Mouse (Mus musculus) E14TG2a.4 (cell line): ENCODE measurements around the gene Herc2.

ENCODE experiments used
- H3K27me3 ChIP-seq: 2 replicates; pipeline ENCODE4 v1.6.1; 2014; ENCODE audit warnings: low read length, control low read depth; ENCODE audit not compliant: insufficient read depth
- H3K36me3 ChIP-seq: 2 replicates; pipeline ENCODE4 v1.6.1; 2014; ENCODE audit warnings: low read length, control low read depth; ENCODE audit not compliant: insufficient read depth
- H3K4me1 ChIP-seq: replicated peaks from 2 replicates; pipeline ENCODE4 v1.6.1; 2014; ENCODE audit warnings: low read depth, low read length, control low read depth
- H3K4me3 ChIP-seq: replicated peaks from 2 replicates; pipeline ENCODE4 v1.5.1; 2014; ENCODE audit warnings: mild to moderate bottlenecking, low read length
- H3K9me3 ChIP-seq: 2 replicates; pipeline ENCODE4 v1.6.1; 2014; ENCODE audit warnings: low read length, control low read depth
- CTCF ChIP-seq: conservative IDR thresholded peaks from 2 replicates; pipeline ENCODE4 v1.5.1; 2014; ENCODE audit warnings: low read length
- NANOG ChIP-seq: IDR thresholded peaks from 2 replicates; pipeline ENCODE4 v1.6.1; 2014; ENCODE audit warnings: borderline replicate concordance, low read length, mixed read lengths
- POU5F1 ChIP-seq: IDR thresholded peaks from 2 replicates; pipeline ENCODE4 v1.6.1; 2014; ENCODE audit warnings: low read length, borderline replicate concordance

Gene Herc2

GRCm38 (mm10) chr7:56091445-56091844 is 41.4 kb downstream of the Herc2 start:
- Histone ChIP-seq H3K9me3 (no peaks in the 10 kb centered on the region), H3K27me3 (no peaks in the 10 kb centered on the region), H3K4me1 (peaks cover 12% of the 10 kb centered on the region), H3K36me3 (peaks cover 81% of the 10 kb centered on the region), H3K4me3 (no peak overlapping the region)
- no peak for TF ChIP-seq POU5F1
- no peak for TF ChIP-seq NANOG
- no peak for TF ChIP-seq CTCF

GRCm38 (mm10) chr7:56102293-56102847 is 52.4 kb downstream of the Herc2 start:
- Histone ChIP-seq H3K4me3 (no peak overlapping the region), H3K9me3 (no peaks in the 10 kb centered on the region), H3K36me3 (peaks cover 61% of the 10 kb centered on the region), H3K27me3 (no peaks in the 10 kb centered on the region), H3K4me1 (no peaks in the 10 kb centered on the region)
- TF ChIP-seq NANOG (no peak), POU5F1 (no peak), CTCF (no peak)

DNA sequence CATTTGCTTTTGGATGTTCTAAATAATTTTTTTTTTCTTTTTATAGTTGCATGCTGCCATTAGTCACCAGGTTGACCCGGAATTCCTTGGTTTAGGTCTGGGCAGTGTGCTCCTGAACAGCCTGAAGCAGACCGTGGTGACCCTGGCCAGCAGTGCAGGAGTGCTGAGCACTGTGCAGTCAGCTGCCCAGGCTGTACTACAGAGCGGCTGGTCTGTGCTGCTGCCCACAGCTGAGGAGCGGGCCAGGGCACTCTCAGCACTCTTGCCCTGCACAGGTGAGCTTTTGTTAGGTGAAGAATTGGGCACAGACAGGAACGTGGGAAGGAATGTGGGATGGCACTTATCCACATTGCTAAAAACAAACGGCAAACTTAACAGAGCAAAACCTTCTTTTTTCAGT is 63.0 kb downstream of the Herc2 start:
- Histone ChIP-seq H3K9me3 (no peaks in the 10 kb centered on the region), H3K4me1 (peaks cover 8% of the 10 kb centered on the region; the same call in 1 of the 2 replicates), H3K27me3 (no peaks in the 10 kb centered on the region), H3K36me3 (peaks cover 26% of the 10 kb centered on the region), H3K4me3 (no peak overlapping the region)
- TF ChIP-seq NANOG, result no peak

DNA sequence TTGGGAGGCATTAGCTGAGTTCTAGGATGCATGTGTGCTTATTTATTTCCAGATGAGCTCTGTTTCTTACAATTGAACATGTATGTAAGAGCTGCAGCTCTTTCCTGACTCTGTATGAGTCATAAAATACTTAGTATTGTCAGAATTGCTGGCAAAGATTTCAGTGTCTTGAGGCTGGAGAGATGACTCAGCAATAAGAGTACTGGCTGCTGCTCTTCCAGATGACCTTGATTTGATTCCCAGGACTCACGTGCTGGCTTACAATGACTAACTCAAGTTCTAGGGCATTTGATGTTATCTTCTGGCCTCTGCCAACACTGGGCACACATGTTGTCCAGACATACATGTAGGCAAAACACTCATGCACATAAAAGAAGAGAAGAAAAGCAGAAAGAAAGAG is 64.2 kb downstream of the Herc2 start:
- Histone ChIP-seq H3K4me3 (no peak overlapping the region), H3K4me1 (peaks cover 8% of the 10 kb centered on the region; the same call in 1 of the 2 replicates), H3K9me3 (no peaks in the 10 kb centered on the region), H3K27me3 (no peaks in the 10 kb centered on the region), H3K36me3 (peaks cover 20% of the 10 kb centered on the region)
- no peak for TF ChIP-seq POU5F1
- no peak for TF ChIP-seq NANOG
- no peak for TF ChIP-seq CTCF

GRCm38 (mm10) chr7:56120968-56121367 is 71.0 kb downstream of the Herc2 start:
- Histone ChIP-seq H3K9me3 (no peaks in the 10 kb centered on the region), H3K4me1 (no peaks in the 10 kb centered on the region), H3K27me3 (no peaks in the 10 kb centered on the region), H3K4me3 (no peak overlapping the region), H3K36me3 (peaks cover 19% of the 10 kb centered on the region)
- TF ChIP-seq CTCF, result no peak
- no peak for TF ChIP-seq POU5F1
- no peak for TF ChIP-seq NANOG

GRCm38 (mm10) chr7:56121425-56121824 is 71.4 kb downstream of the Herc2 start:
- Histone ChIP-seq H3K4me3 (no peak overlapping the region), H3K4me1 (no peaks in the 10 kb centered on the region), H3K36me3 (peaks cover 19% of the 10 kb centered on the region), H3K9me3 (no peaks in the 10 kb centered on the region), H3K27me3 (no peaks in the 10 kb centered on the region)
- TF ChIP-seq POU5F1 (no peak), CTCF (no peak)

- TF ChIP-seq CTCF (no peak), NANOG (no peak), POU5F1 (no peak)
- Histone ChIP-seq H3K9me3 (no peaks in the 10 kb centered on the region), H3K36me3 (peaks cover 48% of the 10 kb centered on the region), H3K4me3 (no peak overlapping the region), H3K4me1 (no peaks in the 10 kb centered on the region), H3K27me3 (no peaks in the 10 kb centered on the region)
These were observed 78.1 kb downstream of the Herc2 start for GRCm38 (mm10) chr7:56128080-56128479.

DNA sequence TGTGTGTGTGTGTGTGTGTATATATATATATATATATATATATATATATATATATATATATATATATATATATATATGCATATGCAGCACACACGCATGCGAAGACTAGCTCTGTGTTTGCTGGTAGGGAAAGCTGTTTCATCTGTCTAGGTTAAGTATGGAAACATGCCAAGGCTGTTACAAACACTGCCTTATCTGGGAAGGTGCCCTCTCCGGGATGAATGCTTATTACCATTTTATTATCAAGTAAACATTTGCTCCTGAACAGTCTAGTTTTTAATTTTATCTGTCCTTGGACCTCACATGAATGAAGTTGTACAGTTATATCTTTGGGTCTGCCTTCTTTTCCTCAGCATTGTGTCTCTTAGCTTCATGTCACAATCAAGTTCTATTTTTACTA is 79.6 kb downstream of the Herc2 start:
- TF ChIP-seq NANOG (no peak), CTCF (no peak), POU5F1 (no peak)

GRCm38 (mm10) chr7:56131548-56131947 is 81.6 kb downstream of the Herc2 start:
- Histone ChIP-seq H3K36me3 (peaks cover 67% of the 10 kb centered on the region), H3K4me3 (no peak overlapping the region), H3K9me3 (no peaks in the 10 kb centered on the region), H3K4me1 (no peaks in the 10 kb centered on the region), H3K27me3 (no peaks in the 10 kb centered on the region)
- TF ChIP-seq CTCF (no peak), POU5F1 (no peak), NANOG (no peak)

More for the DNA sequence above, 79.6 kb downstream of the Herc2 start:
- Histone ChIP-seq H3K36me3 (peaks cover 58% of the 10 kb centered on the region), H3K4me3 (no peak overlapping the region), H3K4me1 (no peaks in the 10 kb centered on the region), H3K27me3 (no peaks in the 10 kb centered on the region), H3K9me3 (no peaks in the 10 kb centered on the region)
